Mouse (Mus musculus) adrenal gland (tissue): ENCODE measurements around the gene Obsl1.

Experiments
- intact Hi-C: fragments of 180-260 bp; cut with DNase I; formaldehyde crosslinking; loops from one replicate; pipeline ENCODE4 v1.15.1; 2025

Obsl1 gene

GRCm38 (mm10) chr1:75519576-75519975 lies 13.3 kb upstream of the Obsl1 start:
- intact Hi-C loops = no loop called here

- intact Hi-C loops = no loop called here
Measured at GRCm38 (mm10) chr1:75518427-75518826, 12.2 kb upstream of the Obsl1 start.

GRCm38 (mm10) chr1:75517984-75518383 lies 11.7 kb upstream of the Obsl1 start:
- intact Hi-C loops = no loop called here

- intact Hi-C loops = no loop called here
Measured at GRCm38 (mm10) chr1:75516703-75517380, 10.6 kb upstream of the Obsl1 start.

- intact Hi-C loops = no loop called here
Measured at GRCm38 (mm10) chr1:75512550-75512949, 6.3 kb upstream of the Obsl1 start.

- intact Hi-C loops = no loop called here
Measured at GRCm38 (mm10) chr1:75511437-75512210, 5.4 kb upstream of the Obsl1 start.

- intact Hi-C loops = no loop called here
Measured at GRCm38 (mm10) chr1:75510154-75510553, 3.9 kb upstream of the Obsl1 start.

- intact Hi-C loops = no loop called here
Measured at GRCm38 (mm10) chr1:75509586-75509985, 3.3 kb upstream of the Obsl1 start.

GRCm38 (mm10) chr1:75507006-75507405 lies 754 bp upstream of the Obsl1 start, which contains the start of gene Inha:
Gene Inha, plus strand, starts transcription at chr1:75507077.
- intact Hi-C loops = no loop called here

GRCm38 (mm10) chr1:75505159-75505955 lies 895 bp downstream of the Obsl1 start:
- intact Hi-C loops = no loop called here

GRCm38 (mm10) chr1:75504256-75505045 lies 1.8 kb downstream of the Obsl1 start:
- intact Hi-C loops = loop anchor here (5.0 kb wide), 1 partner anchor 53 kb away; no protein-coding TSS in a partner anchor

GRCm38 (mm10) chr1:75503651-75503980 lies 2.6 kb downstream of the Obsl1 start:
- intact Hi-C loops = loop anchor here (5.0 kb wide), 1 partner anchor 54 kb away; no protein-coding TSS in a partner anchor

- intact Hi-C loops = loop anchor here (5.0 kb wide), 1 partner anchor 54 kb away; no protein-coding TSS in a partner anchor
Measured at GRCm38 (mm10) chr1:75502945-75503650, 3.2 kb downstream of the Obsl1 start.

GRCm38 (mm10) chr1:75501905-75502304 lies 4.3 kb downstream of the Obsl1 start:
- intact Hi-C loops = loop anchor here (5.0 kb wide), 1 partner anchor 55 kb away; no protein-coding TSS in a partner anchor

GRCm38 (mm10) chr1:75499441-75499840 lies 6.8 kb downstream of the Obsl1 start:
- intact Hi-C loops = no loop called here

GRCm38 (mm10) chr1:75498897-75499296 lies 7.4 kb downstream of the Obsl1 start:
- intact Hi-C loops = no loop called here

GRCm38 (mm10) chr1:75494878-75495548 lies 11.2 kb downstream of the Obsl1 start:
- intact Hi-C loops = no loop called here

GRCm38 (mm10) chr1:75492579-75493170 lies 13.6 kb downstream of the Obsl1 start:
- intact Hi-C loops = no loop called here
